8 mouse cellular contexts compared by ENCODE assay signal in the genomic region with DNA sequence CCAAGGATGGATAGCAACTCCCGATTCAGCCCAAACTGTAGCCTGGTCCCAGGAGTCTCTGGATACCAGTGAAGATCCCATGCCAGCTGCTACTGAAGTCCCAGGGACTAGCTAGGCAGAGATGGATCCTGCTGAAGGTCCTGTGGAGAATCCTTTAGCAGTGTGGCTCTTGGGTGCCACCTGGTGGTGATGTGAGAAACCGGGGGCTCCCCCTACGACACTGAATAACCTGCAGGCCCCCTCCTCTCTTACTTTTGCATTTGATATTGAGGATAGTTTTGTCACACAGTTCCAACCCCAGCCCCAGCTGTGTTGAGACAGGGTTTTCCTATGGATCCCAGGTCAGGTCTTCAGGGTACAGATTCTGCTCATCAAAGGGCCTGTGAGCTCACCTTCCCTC. TPM values are rescaled to one million over a fixed set of nuclear protein-coding genes. Genes with fewer than 3 reads are reported as not detected.
DNase-seq lines count a peak whose midpoint lies in the region; ATAC-seq lines count a peak whose summit lies in the region.
"Had no signal": no experiment of that assay in that cellular context is flagged by ENCODE, and none has a peak within 500 bp of the region (broad histone marks: within the 10 kb centered on the region; RNA-seq: fewer than 3 reads in every experiment).

No protein-coding gene starts in this region.

- no peaks in the 10 kb centered on the region for H3K4me1 ChIP-seq in forebrain, embryonic 15.5 days
- H3K4me1 ChIP-seq in hindbrain, embryonic 14.5 days (replicated peaks; ENCODE audit: control insufficient read depth, insufficient read depth, low read length), result no peaks in the 10 kb centered on the region

- no peaks in the 10 kb centered on the region for H3K9me3 ChIP-seq in forebrain, embryonic 15.5 days
- no peaks in the 10 kb centered on the region for H3K9me3 ChIP-seq in hindbrain, embryonic 14.5 days (ENCODE audit: control insufficient read depth, low read length)

- no peaks in the 10 kb centered on the region for H3K27me3 ChIP-seq in forebrain, embryonic 15.5 days
- no peaks in the 10 kb centered on the region for H3K27me3 ChIP-seq in hindbrain, embryonic 14.5 days (ENCODE audit: control insufficient read depth, insufficient read depth, low read length)

- H3K4me2 ChIP-seq in forebrain, embryonic 15.5 days (replicated peaks), result no peak overlapping the region
- H3K4me2 ChIP-seq in hindbrain, embryonic 14.5 days (replicated peaks), result no peak overlapping the region

- ATAC-seq in forebrain, embryonic 15.5 days (replicated peaks), result peak; percentile 57
- peak; percentile 79 for ATAC-seq in hindbrain, embryonic 14.5 days (ENCODE audit: low FRiP score)
- peak; percentile 68 for ATAC-seq in megakaryocyte progenitor cell, adult 5-6 weeks (replicated peaks; ENCODE audit: poor library complexity)

- peaks cover 28% of the 10 kb centered on the region for H3K36me3 ChIP-seq in forebrain, embryonic 15.5 days
- peaks cover 29% of the 10 kb centered on the region for H3K36me3 ChIP-seq in hindbrain, embryonic 14.5 days (replicated peaks; ENCODE audit: control insufficient read depth, insufficient read depth)

- no peak overlapping the region for H3K9ac ChIP-seq in forebrain, embryonic 15.5 days (replicated peaks)
- no peak overlapping the region for H3K9ac ChIP-seq in hindbrain, embryonic 14.5 days

- 25% methylated on average over 3 of the region's 3 CpGs for WGBS in forebrain, embryonic 15.5 days
- 20% methylated on average over 3 of the region's 3 CpGs for WGBS in hindbrain, embryonic 14.5 days

- H3K27ac ChIP-seq in forebrain, embryonic 15.5 days (replicated peaks), result no peak overlapping the region
- H3K27ac ChIP-seq in hindbrain, embryonic 14.5 days, result no peak overlapping the region

- no peak overlapping the region for H3K4me3 ChIP-seq in forebrain, embryonic 15.5 days
- no peak overlapping the region for H3K4me3 ChIP-seq in hindbrain, embryonic 14.5 days (replicated peaks; ENCODE audit: low read length)

- DNase-seq in T-cell, adult 2 months (ENCODE audit: low spot score), result peak; percentile 56
- DNase-seq in cerebellum, adult 11-12 months, result peak; percentile 65
- DNase-seq in hindbrain, embryonic 14.5 days (ENCODE audit: low spot score), result peak; percentile 81
- peak; percentile 51 for DNase-seq in left cerebral cortex, adult 11 months (ENCODE audit: low spot score)
- peak; percentile 78 for DNase-seq in right cerebral cortex, postnatal 4 days

RNA-seq across cellular contexts. Expression of a gene that starts 4.3 kb away (rescaled TPM):
- 1.5 TPM in 2 replicates for polyA plus RNA-seq in forebrain, embryonic 15.5 days (2015; fragmentation: Nextera tagmentation; extraction: Ambion mirVana)
- polyA plus RNA-seq in hindbrain, embryonic 14.5 days (2014; fragmentation: Nextera tagmentation; extraction: Ambion mirVana), result 0.65 and 1.3 TPM in 2 replicates
- 0.25 and 1.6 TPM in 2 replicates for total RNA-seq in megakaryocyte progenitor cell, adult 5-6 weeks (2015)
- 0.10 TPM in 1 of 2 replicates, not detected in the other for total RNA-seq in megakaryocyte progenitor cell, adult 5-6 weeks (2017)

RNA-seq across cellular contexts. Expression of a gene that starts 25.9 kb away (rescaled TPM):
- 76.1 and 84.7 TPM in 2 replicates for polyA plus RNA-seq in forebrain, embryonic 15.5 days (2015; fragmentation: Nextera tagmentation; extraction: Ambion mirVana)
- polyA plus RNA-seq in hindbrain, embryonic 14.5 days (2014; fragmentation: Nextera tagmentation; extraction: Ambion mirVana), result 47.5 and 49.6 TPM in 2 replicates
- total RNA-seq in megakaryocyte progenitor cell, adult 5-6 weeks (2015), result 56.2 and 63.8 TPM in 2 replicates
- 70.3 and 120 TPM in 2 replicates for total RNA-seq in megakaryocyte progenitor cell, adult 5-6 weeks (2017)

RNA-seq across cellular contexts. Expression of a gene that starts 26.2 kb away (rescaled TPM):
- polyA plus RNA-seq in forebrain, embryonic 15.5 days (2015; fragmentation: Nextera tagmentation; extraction: Ambion mirVana), result 125 and 132 TPM in 2 replicates
- 75.7 and 75.8 TPM in 2 replicates for polyA plus RNA-seq in hindbrain, embryonic 14.5 days (2014; fragmentation: Nextera tagmentation; extraction: Ambion mirVana)
- total RNA-seq in megakaryocyte progenitor cell, adult 5-6 weeks (2015), result 58.8 and 59.6 TPM in 2 replicates
- 79.6 and 88.1 TPM in 2 replicates for total RNA-seq in megakaryocyte progenitor cell, adult 5-6 weeks (2017)

RNA-seq across cellular contexts. Expression of a gene that starts 46.2 kb away (rescaled TPM):
- polyA plus RNA-seq in forebrain, embryonic 15.5 days (2015; fragmentation: Nextera tagmentation; extraction: Ambion mirVana), result 0.14 and 0.36 TPM in 2 replicates
- polyA plus RNA-seq in hindbrain, embryonic 14.5 days (2014; fragmentation: Nextera tagmentation; extraction: Ambion mirVana), result not detected in 2 replicates
- total RNA-seq in megakaryocyte progenitor cell, adult 5-6 weeks (2015), result not detected in 2 replicates
- not detected in 2 replicates for total RNA-seq in megakaryocyte progenitor cell, adult 5-6 weeks (2017)
- polyA plus RNA-seq: liver, embryonic 16.5 days had no signal

RNA-seq across cellular contexts. Expression of a gene that starts 51.1 kb away (rescaled TPM):
- 194 and 210 TPM in 2 replicates for polyA plus RNA-seq in forebrain, embryonic 15.5 days (2015; fragmentation: Nextera tagmentation; extraction: Ambion mirVana)
- 179 and 193 TPM in 2 replicates for polyA plus RNA-seq in hindbrain, embryonic 14.5 days (2014; fragmentation: Nextera tagmentation; extraction: Ambion mirVana)
- 93.3 and 94.0 TPM in 2 replicates for total RNA-seq in megakaryocyte progenitor cell, adult 5-6 weeks (2015)
- total RNA-seq in megakaryocyte progenitor cell, adult 5-6 weeks (2017), result 93.3 and 99.4 TPM in 2 replicates
